Mouse (Mus musculus) intestine, embryonic 14.5 days (tissue): ENCODE data around the gene Plppr5. TPM values are rescaled to one million over a fixed set of nuclear protein-coding genes. Genes with fewer than 3 reads are reported as not detected.

Source experiments
- ATAC-seq: fragments of 200-750 bp; cut with Nextera tagmentation; replicated peaks from 2 replicates; pipeline ENCODE4 v1.8.0; 2017; ENCODE audit warnings: low read depth, moderate number of reproducible peaks, moderate TSS enrichment, moderate library complexity; ENCODE audit not compliant: low FRiP score, low TSS enrichment
- DNase-seq: peaks from one replicate; pipeline ENCODE4 v3.0.0-alpha.2; 2018; ENCODE audit warnings: low spot score
- H3K27ac ChIP-seq: fragments of 300-500 bp; sonication (generic); 2 replicates; pipeline ENCODE4 v1.5.1; 2014; ENCODE audit warnings: low read depth, mild to moderate bottlenecking, control low read depth
- H3K27me3 ChIP-seq: fragments of 300-500 bp; sonication (generic); replicated peaks from 2 replicates; pipeline ENCODE4 v1.6.1; 2014; ENCODE audit warnings: low read length, control low read depth; ENCODE audit not compliant: control insufficient read depth, insufficient read depth
- H3K36me3 ChIP-seq: fragments of 300-500 bp; sonication (generic); 2 replicates; pipeline ENCODE4 v1.6.1; 2014; ENCODE audit warnings: low read length, control low read depth; ENCODE audit not compliant: control insufficient read depth, insufficient read depth
- H3K4me1 ChIP-seq: fragments of 300-500 bp; sonication (generic); replicated peaks from 2 replicates; pipeline ENCODE4 v1.6.1; 2014; ENCODE audit warnings: low read length, control low read depth, mixed read lengths; ENCODE audit not compliant: control insufficient read depth, insufficient read depth
- H3K4me2 ChIP-seq: fragments of 300-500 bp; sonication (generic); 2 replicates; pipeline ENCODE4 v1.6.1; 2014; ENCODE audit warnings: low read length
- H3K4me3 ChIP-seq: fragments of 300-500 bp; sonication (generic); 2 replicates; pipeline ENCODE4 v1.5.1; 2014; ENCODE audit warnings: low read depth, low read length, control low read depth, mixed read lengths
- H3K9ac ChIP-seq: fragments of 300-500 bp; sonication (generic); 2 replicates; pipeline ENCODE4 v1.6.1; 2014; ENCODE audit warnings: mild to moderate bottlenecking, low read length
- H3K9me3 ChIP-seq: fragments of 300-500 bp; sonication (generic); 2 replicates; pipeline ENCODE4 v1.6.1; 2016; ENCODE audit warnings: low read length, control low read depth; ENCODE audit not compliant: control insufficient read depth
- WGBS: fragments of 180-500 bp; shearing (Covaris S2); extraction: QIAGEN DNeasy Blood & Tissue Kit; methylation state at CpG from one replicate; pipeline ENCODE4 v1.1.7; 2014; 5-methylcytosine and 5-hydroxymethylcytosine counted together
- polyA plus RNA-seq: library from polyadenylated mRNA; unstranded; fragments of >200 nt; fragmentation: Nextera tagmentation; extraction: Ambion mirVana; gene quantifications from 2 replicates; pipeline ENCODE4 v1.2.1, GENCODE M21; 2014

Plppr5 gene
- polyA plus RNA-seq, 1 experiment from 2014 or later, result 1.3 TPM

GRCm38 (mm10) chr3:117724521-117724920 is 149.9 kb downstream of the Plppr5 start:
- no peak overlapping the region for H3K27ac ChIP-seq
- H3K36me3 ChIP-seq, result no peaks in the 10 kb centered on the region
- DNase-seq, result no peak
- ATAC-seq, result no peak
- H3K27me3 ChIP-seq, result no peaks in the 10 kb centered on the region
- no peak overlapping the region for H3K4me3 ChIP-seq
- 71% methylated on average over 5 of the region's 5 CpGs for WGBS
- H3K9me3 ChIP-seq, result no peaks in the 10 kb centered on the region
- no peak overlapping the region for H3K9ac ChIP-seq
- H3K4me1 ChIP-seq, result no peaks in the 10 kb centered on the region
- H3K4me2 ChIP-seq, result no peak overlapping the region

- WGBS, result 60% methylated on average over 1 of the region's 1 CpGs
- Histone ChIP-seq H3K4me1 (no peaks in the 10 kb centered on the region), H3K9me3 (no peaks in the 10 kb centered on the region), H3K4me3 (no peak overlapping the region), H3K36me3 (no peaks in the 10 kb centered on the region), H3K9ac (no peak overlapping the region), H3K4me2 (no peak overlapping the region), H3K27ac (no peak overlapping the region), H3K27me3 (no peaks in the 10 kb centered on the region)
- DNase-seq, result no peak
- no peak for ATAC-seq
These were observed 150.9 kb downstream of the Plppr5 start for GRCm38 (mm10) chr3:117725501-117725900.

- ATAC-seq, result no peak
- no peak overlapping the region for H3K4me2 ChIP-seq
- no peak overlapping the region for H3K27ac ChIP-seq
- no peak for DNase-seq
- 52% methylated on average over 1 of the region's 1 CpGs for WGBS
- no peaks in the 10 kb centered on the region for H3K36me3 ChIP-seq
- H3K9me3 ChIP-seq, result no peaks in the 10 kb centered on the region
- H3K9ac ChIP-seq, result no peak overlapping the region
- no peaks in the 10 kb centered on the region for H3K27me3 ChIP-seq
- no peak overlapping the region for H3K4me3 ChIP-seq
- no peaks in the 10 kb centered on the region for H3K4me1 ChIP-seq
These were observed 153.5 kb downstream of the Plppr5 start for GRCm38 (mm10) chr3:117728136-117728535.

DNA sequence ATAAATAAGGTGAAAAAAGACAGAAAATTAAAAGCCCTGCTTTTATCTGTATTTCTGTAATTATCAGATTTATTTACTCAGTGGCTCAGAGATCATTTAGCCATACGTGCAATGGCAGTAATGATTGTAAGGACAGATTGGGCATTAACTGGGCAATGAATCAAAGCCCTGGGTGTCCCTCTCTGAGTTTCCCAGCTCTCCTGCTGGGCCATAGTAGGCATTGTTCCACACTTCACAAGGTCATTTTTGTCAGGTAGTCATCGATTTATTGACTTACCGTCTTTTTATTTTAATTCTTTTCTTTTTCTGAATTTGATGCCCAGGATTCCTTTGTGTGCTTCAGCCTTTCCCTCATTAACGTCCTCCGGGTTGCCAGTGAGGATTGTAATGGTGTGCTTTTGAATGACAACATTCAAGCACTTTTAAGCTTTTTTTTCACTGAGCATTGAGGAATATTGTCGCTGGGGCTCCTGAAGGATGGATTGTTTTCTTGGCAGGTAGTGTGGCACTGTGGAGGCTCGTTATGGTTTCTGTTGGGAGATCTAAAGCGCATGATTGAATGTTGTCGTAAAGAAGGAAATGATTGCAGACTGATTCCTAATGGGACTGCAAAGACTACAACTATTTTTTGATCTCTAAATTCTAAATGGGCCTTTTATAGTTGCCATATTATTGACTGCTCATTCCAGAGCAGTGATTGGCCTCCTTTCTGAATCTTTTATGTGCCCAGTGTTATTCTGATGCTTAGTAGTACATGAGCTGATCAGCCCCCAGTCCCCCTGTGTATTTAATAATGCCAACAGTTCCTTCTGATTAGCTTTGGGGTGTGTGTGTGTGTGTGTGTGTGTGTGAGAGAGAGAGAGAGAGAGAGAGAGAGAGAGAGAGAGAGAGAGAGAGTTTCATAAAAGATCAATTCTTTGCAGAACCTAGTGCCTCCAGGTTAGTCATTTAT is 154.8 kb downstream of the Plppr5 start:
- H3K4me3 ChIP-seq, result no peak overlapping the region
- H3K27ac ChIP-seq, result no peak overlapping the region
- ATAC-seq, result no peak
- DNase-seq, result no peak
- 77% methylated on average over 9 of the region's 9 CpGs for WGBS
- no peak overlapping the region for H3K4me2 ChIP-seq
- no peaks in the 10 kb centered on the region for H3K4me1 ChIP-seq
- no peaks in the 10 kb centered on the region for H3K27me3 ChIP-seq
- no peaks in the 10 kb centered on the region for H3K36me3 ChIP-seq
- no peak overlapping the region for H3K9ac ChIP-seq
- no peaks in the 10 kb centered on the region for H3K9me3 ChIP-seq

GRCm38 (mm10) chr3:117731545-117731944 is 156.9 kb downstream of the Plppr5 start:
- Histone ChIP-seq H3K27ac (no peak overlapping the region), H3K27me3 (no peaks in the 10 kb centered on the region), H3K9me3 (no peaks in the 10 kb centered on the region), H3K4me2 (no peak overlapping the region), H3K9ac (no peak overlapping the region), H3K4me1 (no peaks in the 10 kb centered on the region), H3K36me3 (no peaks in the 10 kb centered on the region), H3K4me3 (no peak overlapping the region)
- ATAC-seq (no peak), DNase-seq (no peak)
- 82% methylated on average over 3 of the region's 3 CpGs for WGBS

- ATAC-seq, result no peak
- Histone ChIP-seq H3K27me3 (no peaks in the 10 kb centered on the region), H3K9me3 (no peaks in the 10 kb centered on the region), H3K4me2 (no peak overlapping the region), H3K9ac (no peak overlapping the region), H3K4me1 (no peaks in the 10 kb centered on the region), H3K4me3 (no peak overlapping the region), H3K27ac (no peak overlapping the region), H3K36me3 (no peaks in the 10 kb centered on the region)
- DNase-seq, result no peak
- 81% methylated on average over 4 of the region's 4 CpGs for WGBS
These were observed 158.0 kb downstream of the Plppr5 start for GRCm38 (mm10) chr3:117732661-117733060.

Other genes starting within 250 kb of the Plppr5 start
- 0.26 and 0.35 TPM in 2 replicates for gene Plppr4, start 214.0 kb upstream of the Plppr5 start, polyA plus RNA-seq